Mouse (Mus musculus) telencephalon, adult 2 months (tissue): Measurements from ENCODE around the gene E130309D02Rik.

ENCODE experiments used
- DNase-seq: peaks from one replicate; pipeline ENCODE4 v3.0.0-alpha.2; 2011; ENCODE audit warnings: low read depth, low spot score

E130309D02Rik gene

GRCm38 (mm10) chr5:143314730-143315513 lies at the start of gene E130309D02Rik:
Gene E130309D02Rik (minus strand): TSS chr5:143315360.
- DNase-seq, result peak; percentile 47

GRCm38 (mm10) chr5:143363678-143364615 lies 48.8 kb upstream of the E130309D02Rik start:
- no peak for DNase-seq

GRCm38 (mm10) chr5:143361428-143361827 lies 46.3 kb upstream of the E130309D02Rik start:
- DNase-seq, result no peak

- DNase-seq, result no peak
Measured at GRCm38 (mm10) chr5:143360000-143360399, 44.8 kb upstream of the E130309D02Rik start.

GRCm38 (mm10) chr5:143359263-143359662 lies 44.1 kb upstream of the E130309D02Rik start:
- no peak for DNase-seq

GRCm38 (mm10) chr5:143357564-143357963 lies 42.4 kb upstream of the E130309D02Rik start:
- DNase-seq, result no peak

- DNase-seq, result no peak
Measured at GRCm38 (mm10) chr5:143356686-143357388, 41.7 kb upstream of the E130309D02Rik start, which contains the start of gene Grid2ip. Gene Grid2ip (plus strand): TSS chr5:143357338.

GRCm38 (mm10) chr5:143356017-143356416 lies 40.9 kb upstream of the E130309D02Rik start:
- DNase-seq, result no peak

GRCm38 (mm10) chr5:143346367-143346766 lies 31.2 kb upstream of the E130309D02Rik start:
- DNase-seq, result no peak

GRCm38 (mm10) chr5:143339603-143340002 lies 24.4 kb upstream of the E130309D02Rik start:
- DNase-seq, result no peak

- DNase-seq, result no peak
Measured at GRCm38 (mm10) chr5:143336559-143336958, 21.4 kb upstream of the E130309D02Rik start.

GRCm38 (mm10) chr5:143335089-143335460 lies 19.9 kb upstream of the E130309D02Rik start:
- no peak for DNase-seq

- DNase-seq, result no peak
Measured at GRCm38 (mm10) chr5:143334418-143335088, 19.4 kb upstream of the E130309D02Rik start.

GRCm38 (mm10) chr5:143333872-143334271 lies 18.7 kb upstream of the E130309D02Rik start:
- peak; percentile 70 for DNase-seq

GRCm38 (mm10) chr5:143328690-143329495 lies 13.7 kb upstream of the E130309D02Rik start, which contains the start of gene Zdhhc4:
Gene Zdhhc4 (minus strand): TSS chr5:143329256.
- peak; percentile 83 for DNase-seq

GRCm38 (mm10) chr5:143317288-143317610 lies 2.1 kb upstream of the E130309D02Rik start:
- no peak for DNase-seq

- DNase-seq, result no peak
Measured at GRCm38 (mm10) chr5:143316605-143317287, 1.6 kb upstream of the E130309D02Rik start.

GRCm38 (mm10) chr5:143315514-143315888 lies 341 bp upstream of the E130309D02Rik start:
- DNase-seq, result no peak

- no peak for DNase-seq
Measured at GRCm38 (mm10) chr5:143314183-143314729, 904 bp downstream of the E130309D02Rik start.
